Mouse (Mus musculus) liver, adult (tissue): Measurements from ENCODE around the gene Eva1c.

Experiments
- GATA4 ChIP-seq: IDR thresholded peaks from 2 replicates; pipeline ENCODE4 v1.6.1; 2014; ENCODE audit warnings: mild to moderate bottlenecking, low read length; ENCODE audit not compliant: insufficient replicate concordance

The Eva1c gene

GRCm38 (mm10) chr16:90812086-90812485 lies 14.4 kb upstream of the Eva1c start:
- TF ChIP-seq GATA4 = no peak

GRCm38 (mm10) chr16:90820326-90820725 lies 6.2 kb upstream of the Eva1c start:
- no peak for TF ChIP-seq GATA4

- no peak for TF ChIP-seq GATA4
These were observed 5.3 kb upstream of the Eva1c start for GRCm38 (mm10) chr16:90821046-90821697.

GRCm38 (mm10) chr16:90822284-90822935 lies 4.1 kb upstream of the Eva1c start:
- no peak for TF ChIP-seq GATA4

DNA sequence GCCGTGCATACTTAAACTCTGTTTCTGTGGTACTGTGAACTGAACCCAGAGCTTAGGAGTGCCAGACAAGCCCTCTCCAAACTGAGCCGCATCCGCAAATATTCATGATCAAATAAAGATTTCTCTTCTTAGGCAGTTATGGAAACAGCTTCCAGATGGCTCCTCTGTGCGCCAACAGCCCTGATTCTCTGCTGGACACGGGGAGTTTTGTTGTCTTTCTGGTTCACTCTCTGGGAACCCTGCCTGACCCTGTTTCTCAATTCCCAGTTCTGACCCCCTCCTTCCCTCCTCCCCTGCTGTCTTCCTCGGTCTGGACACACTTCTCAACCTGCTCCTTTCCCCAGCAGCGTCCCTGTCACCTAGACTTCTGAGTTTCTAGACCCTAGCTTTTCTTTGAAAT lies 3.5 kb upstream of the Eva1c start:
- TF ChIP-seq GATA4 = no peak

GRCm38 (mm10) chr16:90826041-90826440 lies 478 bp upstream of the Eva1c start:
- no peak for TF ChIP-seq GATA4

DNA sequence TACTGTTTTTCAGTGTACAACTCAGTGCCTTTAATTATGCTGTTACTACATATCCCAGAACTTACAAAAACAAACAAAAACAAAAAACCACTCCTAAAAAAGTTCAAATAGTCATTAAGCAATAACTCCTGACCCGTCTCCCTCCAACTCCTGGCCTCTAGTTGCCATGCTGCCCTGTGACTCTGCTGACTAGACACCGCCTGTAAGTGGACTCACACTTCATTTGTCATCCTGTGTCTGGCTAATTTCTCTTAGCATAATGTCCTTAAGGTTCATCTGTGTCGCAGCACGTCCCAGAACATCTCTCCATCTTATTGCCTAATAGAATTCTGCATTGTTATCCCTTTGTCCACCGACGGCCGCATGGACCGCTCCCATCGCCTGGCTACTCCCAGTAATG lies 979 bp downstream of the Eva1c start:
- no peak for TF ChIP-seq GATA4

GRCm38 (mm10) chr16:90829136-90829535 lies 2.6 kb downstream of the Eva1c start:
- no peak for TF ChIP-seq GATA4

DNA sequence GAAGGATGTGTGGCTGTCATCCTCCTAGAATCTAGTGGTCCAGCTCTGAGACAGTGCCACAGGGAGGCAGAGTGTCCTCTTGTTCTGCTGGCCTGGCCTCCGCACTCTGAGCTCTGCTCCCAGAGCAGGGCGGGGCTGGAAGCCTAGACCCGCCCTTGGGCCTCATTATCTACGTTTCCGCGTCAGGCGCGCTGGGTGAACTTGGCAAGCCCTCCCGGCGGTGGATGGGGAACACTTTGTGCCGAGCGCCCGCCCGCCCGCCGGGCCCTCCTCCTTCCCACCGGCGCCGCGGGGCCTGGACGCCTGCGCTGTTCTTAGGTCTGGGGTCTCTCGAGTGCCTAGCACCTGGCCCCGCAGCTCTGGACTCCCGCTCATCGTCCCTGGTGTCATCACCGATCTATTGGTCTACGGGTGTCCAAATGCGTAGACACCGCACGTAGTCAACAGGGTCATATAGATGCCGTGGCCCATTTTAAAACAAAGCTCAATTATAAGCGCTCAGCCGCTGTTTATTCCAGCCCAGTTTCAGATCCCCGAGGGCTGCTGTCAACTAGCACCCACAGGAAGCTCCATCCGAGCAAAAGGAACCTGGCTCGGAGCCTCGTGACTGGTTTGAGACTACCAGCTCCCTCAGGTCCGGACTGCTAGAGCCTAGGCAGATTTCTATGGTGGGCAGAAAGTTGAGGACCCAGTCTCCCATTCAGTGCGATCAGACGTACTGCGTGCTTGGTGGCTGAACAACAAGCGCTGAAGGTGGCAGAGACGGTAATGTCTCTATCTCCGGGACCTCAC lies 3.6 kb downstream of the Eva1c start:
- peak; percentile 95; the same call in 1 of the 2 replicates for TF ChIP-seq GATA4

- TF ChIP-seq GATA4 = no peak
These were observed 4.3 kb downstream of the Eva1c start for GRCm38 (mm10) chr16:90830686-90831439.

DNA sequence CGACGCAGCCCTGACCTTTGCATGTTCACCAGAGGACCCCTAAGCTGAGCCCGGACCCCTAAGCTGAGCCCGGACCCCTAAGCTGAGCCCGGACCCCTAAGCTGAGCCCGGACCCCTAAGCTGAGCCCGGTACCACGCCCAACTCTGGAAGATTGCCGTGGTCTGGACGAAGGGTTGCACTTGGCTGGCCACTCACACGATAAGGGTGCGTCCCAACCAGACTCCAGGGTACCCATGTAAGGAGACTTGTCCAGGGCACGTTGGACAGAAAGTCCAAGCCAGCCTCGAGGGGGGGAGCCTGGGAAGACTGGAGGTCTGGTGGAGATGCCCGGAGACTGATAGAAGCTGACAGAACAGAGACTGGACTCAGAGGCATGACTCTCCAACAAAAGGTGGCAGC lies 5.2 kb downstream of the Eva1c start:
- TF ChIP-seq GATA4 = no peak

DNA sequence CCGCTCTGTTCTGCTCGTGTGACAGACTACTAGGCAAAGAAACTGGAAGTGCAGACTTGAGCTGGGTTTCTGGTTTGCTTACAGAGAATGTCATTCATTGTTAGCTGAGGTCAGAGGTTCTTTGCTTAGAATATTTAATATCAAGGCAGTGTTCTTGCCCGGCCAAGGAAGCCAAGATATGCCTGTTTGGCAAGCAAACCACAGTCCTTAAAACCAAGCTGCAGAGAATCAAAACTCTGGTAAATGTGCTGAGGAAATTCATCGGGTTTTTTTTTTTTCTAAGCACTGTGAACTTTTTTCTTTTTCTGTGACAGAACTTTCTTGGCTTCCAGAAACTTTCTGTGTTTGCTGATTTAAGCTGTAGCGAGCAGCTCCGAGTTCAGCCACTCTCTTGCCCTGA lies 6.0 kb downstream of the Eva1c start:
- TF ChIP-seq GATA4 = no peak

GRCm38 (mm10) chr16:90833041-90833791 lies 6.7 kb downstream of the Eva1c start:
- no peak for TF ChIP-seq GATA4

DNA sequence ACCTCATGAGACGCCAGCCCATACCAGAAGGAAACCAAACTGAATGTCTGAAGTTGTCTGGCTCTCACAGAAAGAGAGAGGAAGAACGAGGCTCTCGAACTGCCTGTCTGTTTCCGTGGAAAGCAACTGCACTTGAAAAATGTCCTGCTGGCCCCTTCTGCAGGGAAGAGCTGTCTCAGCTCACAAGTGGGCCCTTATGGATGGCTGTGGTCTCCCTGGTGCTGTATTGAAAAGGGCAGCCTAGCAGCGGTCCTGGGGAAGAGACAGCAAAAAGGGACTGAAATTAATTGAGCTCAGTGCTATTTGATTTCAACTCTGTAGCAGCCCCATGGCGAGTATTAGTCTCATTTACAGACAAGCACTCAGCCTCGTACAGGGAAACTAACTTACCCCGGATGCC lies 10.9 kb downstream of the Eva1c start:
- no peak for TF ChIP-seq GATA4

DNA sequence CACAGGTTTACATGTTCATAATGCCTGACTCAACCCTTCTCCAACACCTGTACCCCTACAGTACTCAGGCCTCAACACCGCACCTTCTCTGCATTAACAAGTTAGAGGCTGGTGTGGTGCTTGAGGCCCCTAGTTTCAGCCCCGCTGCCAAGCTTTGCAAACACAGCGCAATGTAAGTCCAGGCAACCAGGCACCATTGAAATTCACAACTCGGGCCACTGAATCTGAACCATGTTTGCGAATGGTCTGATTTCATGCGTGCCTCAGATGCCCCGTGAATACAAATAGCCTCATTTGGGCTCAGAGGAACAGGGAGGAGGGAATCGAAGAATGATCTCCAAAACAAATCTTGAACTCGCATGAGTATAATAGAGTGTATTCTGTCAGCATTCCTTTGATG lies 15.6 kb downstream of the Eva1c start:
- TF ChIP-seq GATA4 = no peak

GRCm38 (mm10) chr16:90845038-90845437 lies 18.5 kb downstream of the Eva1c start:
- no peak for TF ChIP-seq GATA4
